Mouse (Mus musculus) embryonic facial prominence, embryonic 11.5 days (tissue): ENCODE data around the gene Fignl1. TPM values are rescaled to one million over a fixed set of nuclear protein-coding genes. Genes with fewer than 3 reads are reported as not detected.

Experiments
- polyA plus RNA-seq: library from polyadenylated mRNA; unstranded; fragments of >200 nt; fragmentation: Nextera tagmentation; extraction: Ambion mirVana; gene quantifications from 2 replicates; pipeline ENCODE4 v1.2.1, GENCODE M21; 2014

The Fignl1 gene
- polyA plus RNA-seq, 1 experiment from 2014 or later: 119 TPM

Other genes starting within 250 kb of the Fignl1 start
- gene 4930512M02Rik, start 181.1 kb downstream of the Fignl1 start, polyA plus RNA-seq: not detected in 2 replicates
- gene Ikzf1, start 124.0 kb downstream of the Fignl1 start, polyA plus RNA-seq: 2.5 and 3.4 TPM in 2 replicates
- 9.6 and 10.4 TPM in 2 replicates for gene Ddc, start 89.2 kb upstream of the Fignl1 start, polyA plus RNA-seq
- 228 and 230 TPM in 2 replicates for gene Grb10, start 229.7 kb upstream of the Fignl1 start, polyA plus RNA-seq